Mouse (Mus musculus) liver, embryonic 12.5 days (tissue): ENCODE results near the gene Gabpb2. TPM values are rescaled to one million over a fixed set of nuclear protein-coding genes. Genes with fewer than 3 reads are reported as not detected.

Experiments
- ATAC-seq: fragments of 200-750 bp; cut with Nextera tagmentation; 2 replicates; pipeline ENCODE4 v1.8.0; 2017; ENCODE audit warnings: moderate number of reproducible peaks, mild to moderate bottlenecking, moderate library complexity
- H3K27ac ChIP-seq: fragments of 300-500 bp; sonication (generic); 2 replicates; pipeline ENCODE4 v1.5.1; 2016; ENCODE audit warnings: mild to moderate bottlenecking
- H3K27me3 ChIP-seq: fragments of 300-500 bp; sonication (generic); replicated peaks from 2 replicates; pipeline ENCODE4 v1.6.1; 2016; ENCODE audit warnings: mild to moderate bottlenecking, moderate library complexity
- H3K36me3 ChIP-seq: fragments of 300-500 bp; sonication (generic); 2 replicates; pipeline ENCODE4 v1.6.1; 2016; ENCODE audit warnings: mild to moderate bottlenecking, moderate library complexity
- H3K4me1 ChIP-seq: fragments of 300-500 bp; sonication (generic); 2 replicates; pipeline ENCODE4 v1.6.1; 2016
- H3K4me2 ChIP-seq: fragments of 300-500 bp; sonication (generic); 2 replicates; pipeline ENCODE4 v1.6.1; 2016; ENCODE audit warnings: mild to moderate bottlenecking, moderate library complexity
- H3K4me3 ChIP-seq: fragments of 300-500 bp; sonication (generic); 2 replicates; pipeline ENCODE4 v1.5.1; 2016; ENCODE audit warnings: mild to moderate bottlenecking, moderate library complexity
- H3K9ac ChIP-seq: fragments of 300-500 bp; sonication (generic); 2 replicates; pipeline ENCODE4 v1.6.1; 2016; ENCODE audit warnings: mild to moderate bottlenecking, moderate library complexity
- H3K9me3 ChIP-seq: fragments of 300-500 bp; sonication (generic); replicated peaks from 2 replicates; pipeline ENCODE4 v1.6.1; 2016; ENCODE audit warnings: mild to moderate bottlenecking, moderate library complexity
- WGBS: fragments of 180-500 bp; shearing (Covaris S2); methylation state at CpG from one replicate; pipeline ENCODE4 v1.1.7; 2016; ENCODE audit not compliant: insufficient replicate concordance; 5-methylcytosine and 5-hydroxymethylcytosine counted together
- polyA plus RNA-seq: library from polyadenylated mRNA; unstranded; fragments of >200 nt; fragmentation: Nextera tagmentation; extraction: Ambion mirVana; gene quantifications from 2 replicates; pipeline ENCODE4 v1.2.1, GENCODE M21; 2016

Gene Gabpb2
- polyA plus RNA-seq, result 11.0 and 11.4 TPM in 2 replicates

- Histone ChIP-seq H3K27ac (peak within 1 kb of the TSS; percentile 97), H3K9me3 (no peaks in the 10 kb centered on the region), H3K4me2 (peak within 1 kb of the TSS; percentile 82), H3K9ac (peak within 1 kb of the TSS; percentile 96), H3K4me1 (peaks cover 34% of the 10 kb centered on the region), H3K36me3 (peaks cover 67% of the 10 kb centered on the region), H3K4me3 (peak within 1 kb of the TSS; percentile 92), H3K27me3 (no peaks in the 10 kb centered on the region)
- peak; percentile 87 for ATAC-seq
- under 1% methylated on average over 56 of the region's 56 CpGs for WGBS
Measured at GRCm38 (mm10) chr3:95217255-95218134, at the start of gene Gabpb2. Gabpb2 (minus strand) TSS chr3:95217916.

- no peak for ATAC-seq
- Histone ChIP-seq H3K4me3 (no peak overlapping the region), H3K4me1 (peaks cover 15% of the 10 kb centered on the region), H3K27me3 (no peaks in the 10 kb centered on the region), H3K4me2 (no peak overlapping the region), H3K9me3 (no peaks in the 10 kb centered on the region), H3K9ac (no peak overlapping the region), H3K36me3 (peaks cover 73% of the 10 kb centered on the region), H3K27ac (no peak overlapping the region)
- 91% methylated on average over 3 of the region's 3 CpGs for WGBS
Measured at GRCm38 (mm10) chr3:95266052-95266451, 48.3 kb upstream of the Gabpb2 start.

- no peak for ATAC-seq
- WGBS, result 78% methylated on average over 1 of the region's 1 CpGs
- Histone ChIP-seq H3K9ac (no peak overlapping the region), H3K27ac (no peak overlapping the region), H3K9me3 (no peaks in the 10 kb centered on the region), H3K4me2 (no peak overlapping the region), H3K27me3 (no peaks in the 10 kb centered on the region), H3K4me3 (no peak overlapping the region), H3K4me1 (peaks cover 12% of the 10 kb centered on the region), H3K36me3 (peaks cover 80% of the 10 kb centered on the region)
Measured at GRCm38 (mm10) chr3:95264724-95265123, 47.0 kb upstream of the Gabpb2 start.

- 39% methylated on average over 11 of the region's 11 CpGs for WGBS
- Histone ChIP-seq H3K4me2 (no peak overlapping the region), H3K36me3 (peaks cover 83% of the 10 kb centered on the region), H3K27ac (peak overlapping the region; percentile 40; the same call in 1 of the 2 replicates), H3K4me1 (peaks cover 12% of the 10 kb centered on the region), H3K9me3 (no peaks in the 10 kb centered on the region), H3K4me3 (no peak overlapping the region), H3K9ac (no peak overlapping the region), H3K27me3 (no peaks in the 10 kb centered on the region)
- peak; percentile 80 for ATAC-seq
Measured at GRCm38 (mm10) chr3:95263089-95263739, 45.5 kb upstream of the Gabpb2 start.

GRCm38 (mm10) chr3:95261975-95262374, 44.3 kb upstream of the Gabpb2 start:
- Histone ChIP-seq H3K4me3 (no peak overlapping the region), H3K9me3 (no peaks in the 10 kb centered on the region), H3K27ac (no peak overlapping the region), H3K4me1 (peaks cover 12% of the 10 kb centered on the region), H3K27me3 (no peaks in the 10 kb centered on the region), H3K4me2 (no peak overlapping the region), H3K9ac (no peak overlapping the region), H3K36me3 (peaks cover 82% of the 10 kb centered on the region)
- 82% methylated on average over 4 of the region's 4 CpGs for WGBS
- no peak for ATAC-seq

- Histone ChIP-seq H3K36me3 (peaks cover 84% of the 10 kb centered on the region), H3K4me1 (no peaks in the 10 kb centered on the region), H3K27me3 (no peaks in the 10 kb centered on the region), H3K9me3 (no peaks in the 10 kb centered on the region), H3K4me2 (no peak overlapping the region), H3K9ac (no peak overlapping the region), H3K4me3 (no peak overlapping the region), H3K27ac (no peak overlapping the region)
- no peak for ATAC-seq
- 78% methylated on average over 5 of the region's 5 CpGs for WGBS
Measured at GRCm38 (mm10) chr3:95256931-95257330, 39.2 kb upstream of the Gabpb2 start.

GRCm38 (mm10) chr3:95250783-95251424, 33.2 kb upstream of the Gabpb2 start, which contains the start of gene Bnipl:
Bnipl (minus strand) TSS chr3:95251193.
- no peaks in the 10 kb centered on the region for H3K27me3 ChIP-seq
- H3K9me3 ChIP-seq, result no peaks in the 10 kb centered on the region
- 49% methylated on average over 7 of the region's 7 CpGs for WGBS
- no peak within 1 kb of the TSS for H3K27ac ChIP-seq
- no peak within 1 kb of the TSS for H3K4me3 ChIP-seq
- ATAC-seq, result no peak
- H3K4me2 ChIP-seq, result no peak within 1 kb of the TSS
- H3K36me3 ChIP-seq, result peaks cover 28% of the 10 kb centered on the region
- no peak within 1 kb of the TSS for H3K9ac ChIP-seq
- peaks cover 19% of the 10 kb centered on the region for H3K4me1 ChIP-seq

- Histone ChIP-seq H3K9ac (no peak overlapping the region), H3K4me1 (peaks cover 19% of the 10 kb centered on the region), H3K27me3 (no peaks in the 10 kb centered on the region), H3K36me3 (peaks cover 22% of the 10 kb centered on the region), H3K4me3 (no peak overlapping the region), H3K27ac (no peak overlapping the region), H3K9me3 (no peaks in the 10 kb centered on the region), H3K4me2 (no peak overlapping the region)
- ATAC-seq, result no peak
- WGBS, result 71% methylated on average over 5 of the region's 5 CpGs
Measured at GRCm38 (mm10) chr3:95250361-95250760, 32.6 kb upstream of the Gabpb2 start.

GRCm38 (mm10) chr3:95247660-95248336, 30.1 kb upstream of the Gabpb2 start:
- H3K4me2 ChIP-seq, result no peak overlapping the region
- peaks cover under 1% of the 10 kb centered on the region for H3K36me3 ChIP-seq
- H3K4me3 ChIP-seq, result no peak overlapping the region
- H3K27ac ChIP-seq, result no peak overlapping the region
- no peaks in the 10 kb centered on the region for H3K27me3 ChIP-seq
- 40% methylated on average over 1 of the region's 1 CpGs for WGBS
- no peak for ATAC-seq
- no peak overlapping the region for H3K9ac ChIP-seq
- peaks cover 19% of the 10 kb centered on the region for H3K4me1 ChIP-seq
- H3K9me3 ChIP-seq, result no peaks in the 10 kb centered on the region

GRCm38 (mm10) chr3:95246465-95247231, 28.9 kb upstream of the Gabpb2 start:
- Histone ChIP-seq H3K4me2 (no peak overlapping the region), H3K9me3 (no peaks in the 10 kb centered on the region), H3K27me3 (no peaks in the 10 kb centered on the region), H3K4me1 (peaks cover 19% of the 10 kb centered on the region), H3K9ac (no peak overlapping the region), H3K4me3 (no peak overlapping the region), H3K36me3 (no peaks in the 10 kb centered on the region; the same call in 1 of the 2 replicates), H3K27ac (peak overlapping the region; percentile 32; the same call in 1 of the 2 replicates)
- WGBS, result 68% methylated on average over 5 of the region's 5 CpGs
- ATAC-seq, result no peak

GRCm38 (mm10) chr3:95243086-95243485, 25.4 kb upstream of the Gabpb2 start:
- Histone ChIP-seq H3K9ac (no peak overlapping the region), H3K4me2 (no peak overlapping the region), H3K9me3 (no peaks in the 10 kb centered on the region), H3K4me1 (peaks cover 26% of the 10 kb centered on the region), H3K27me3 (no peaks in the 10 kb centered on the region), H3K4me3 (no peak overlapping the region), H3K36me3 (peaks cover 4% of the 10 kb centered on the region), H3K27ac (no peak overlapping the region)
- WGBS, result 80% methylated on average over 2 of the region's 2 CpGs
- ATAC-seq, result no peak
